Mouse (Mus musculus): ENCODE results near the gene Crhr2.
A peak's percentile ranks its signal among the peaks of the same experiment; 100 is the strongest.

Gene Crhr2

GRCm38 (mm10) chr6:55123056-55123455 is 9.8 kb downstream of the Crhr2 start:
- DNase-seq (ENCODE audit: extremely low read depth, low read depth) = no peak

DNA sequence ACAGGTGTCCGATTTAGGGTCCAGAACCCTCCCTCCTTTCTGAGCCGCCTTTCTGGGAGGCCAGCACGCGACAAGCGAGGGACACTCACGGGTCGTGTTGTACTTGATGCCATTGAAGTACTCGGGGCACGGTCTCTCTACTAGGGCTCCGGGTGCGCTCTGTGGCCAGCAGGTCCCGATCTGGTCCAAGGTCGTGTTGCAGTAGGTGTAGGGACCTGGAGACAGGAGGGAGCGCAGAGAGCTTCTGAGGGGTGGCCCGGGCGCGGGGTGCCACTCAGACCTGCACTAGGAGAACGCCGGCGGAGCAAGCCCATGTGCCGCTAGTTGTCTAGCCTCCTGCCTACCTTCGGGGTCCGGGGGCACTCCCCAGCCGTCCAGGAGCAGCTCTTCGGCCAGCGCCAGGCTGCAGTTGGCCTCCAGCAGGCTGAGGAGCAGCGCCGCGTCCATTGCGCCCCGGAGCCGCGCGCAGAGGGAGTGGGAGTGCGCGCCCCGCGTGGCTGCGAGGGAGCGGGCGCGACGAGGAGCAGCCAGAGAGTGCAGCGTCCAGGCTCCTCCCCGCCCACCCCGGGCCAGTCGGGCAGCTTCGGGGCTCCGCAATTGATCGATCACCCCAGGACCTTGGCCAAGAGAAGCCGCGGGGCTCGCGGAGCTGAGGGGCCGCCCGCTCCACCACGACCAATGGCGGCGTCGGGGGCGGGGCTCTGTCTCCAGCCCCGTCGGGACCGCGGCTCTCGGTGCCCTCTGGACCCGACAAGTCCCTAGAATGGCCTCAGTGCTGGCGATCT is 15.3 kb downstream of the Crhr2 start:
- no peak for DNase-seq (ENCODE audit: extremely low read depth, low read depth)

DNA sequence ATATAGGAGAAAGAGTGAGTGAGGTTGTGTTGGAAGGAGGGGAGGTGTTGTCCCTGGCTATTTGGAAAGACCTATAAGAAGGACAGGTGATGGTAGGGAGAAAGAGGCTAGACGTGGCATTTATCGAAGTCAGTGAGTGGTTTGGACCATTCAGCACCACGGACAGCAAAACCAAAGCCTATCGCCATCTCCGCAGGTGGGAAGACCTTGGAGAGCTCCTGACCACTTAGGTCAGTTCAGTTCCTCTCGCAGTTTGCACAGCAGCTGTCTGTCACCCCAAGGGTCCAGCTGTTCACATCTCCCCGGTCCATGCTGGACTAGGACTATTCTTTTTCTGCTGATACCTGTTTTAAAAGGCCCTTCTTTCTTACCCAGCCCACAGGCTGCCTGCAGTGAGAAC is 24.5 kb downstream of the Crhr2 start:
- peak; percentile 23 for DNase-seq (ENCODE audit: extremely low read depth, low read depth)

GRCm38 (mm10) chr6:55098603-55099002 is 34.2 kb downstream of the Crhr2 start:
- DNase-seq (ENCODE audit: extremely low read depth, low read depth) = no peak

DNA sequence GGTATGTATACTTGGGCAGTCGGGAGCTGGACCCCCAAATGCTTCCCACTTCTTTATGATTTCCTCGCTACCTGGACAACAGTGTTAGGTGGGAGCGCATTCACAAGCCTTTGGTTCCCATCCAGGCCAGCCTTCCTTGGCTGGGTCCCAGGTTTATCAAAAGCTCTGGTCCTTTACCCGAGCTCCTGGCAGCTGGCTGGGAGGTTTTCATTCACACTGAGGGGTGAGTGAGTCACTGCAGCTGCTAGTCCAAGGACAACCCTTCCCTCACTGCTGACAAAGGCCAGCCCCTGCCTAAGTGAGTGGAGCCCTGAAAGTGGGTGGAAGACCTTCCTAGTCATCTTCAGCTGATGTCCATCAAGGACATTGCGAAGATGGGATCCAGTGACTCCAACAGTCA is 34.8 kb downstream of the Crhr2 start:
- DNase-seq (ENCODE audit: extremely low read depth, low read depth) = no peak

GRCm38 (mm10) chr6:55093431-55094146 is 39.2 kb downstream of the Crhr2 start:
- DNase-seq (ENCODE audit: extremely low read depth, low read depth) = no peak

- no peak for DNase-seq (ENCODE audit: extremely low read depth, low read depth)
These were observed 41.4 kb downstream of the Crhr2 start for GRCm38 (mm10) chr6:55091396-55091795.

DNA sequence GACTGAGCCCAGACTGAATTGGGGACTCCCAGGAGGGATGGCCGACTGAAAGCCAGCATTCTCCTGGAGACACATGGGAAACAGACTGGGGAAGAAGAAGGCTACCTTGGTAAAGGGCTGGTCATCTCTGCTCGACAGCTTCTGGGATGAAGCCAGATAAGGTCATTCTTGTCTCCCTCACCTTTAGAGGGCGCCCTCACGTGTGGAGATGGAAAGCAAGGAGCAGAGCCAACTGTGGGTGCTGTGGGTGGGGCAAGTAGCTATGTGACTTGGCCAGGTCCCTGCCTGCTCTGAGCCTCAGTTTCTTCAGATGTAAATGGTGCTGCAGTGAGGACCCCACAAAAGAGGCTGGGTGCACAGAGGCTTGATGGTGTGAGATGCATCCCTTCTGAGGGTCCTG is 42.2 kb downstream of the Crhr2 start:
- no peak for DNase-seq (ENCODE audit: extremely low read depth, low read depth)

- no peak for DNase-seq (ENCODE audit: extremely low read depth, low read depth)
These were observed 45.5 kb downstream of the Crhr2 start for GRCm38 (mm10) chr6:55087355-55087754.

DNA sequence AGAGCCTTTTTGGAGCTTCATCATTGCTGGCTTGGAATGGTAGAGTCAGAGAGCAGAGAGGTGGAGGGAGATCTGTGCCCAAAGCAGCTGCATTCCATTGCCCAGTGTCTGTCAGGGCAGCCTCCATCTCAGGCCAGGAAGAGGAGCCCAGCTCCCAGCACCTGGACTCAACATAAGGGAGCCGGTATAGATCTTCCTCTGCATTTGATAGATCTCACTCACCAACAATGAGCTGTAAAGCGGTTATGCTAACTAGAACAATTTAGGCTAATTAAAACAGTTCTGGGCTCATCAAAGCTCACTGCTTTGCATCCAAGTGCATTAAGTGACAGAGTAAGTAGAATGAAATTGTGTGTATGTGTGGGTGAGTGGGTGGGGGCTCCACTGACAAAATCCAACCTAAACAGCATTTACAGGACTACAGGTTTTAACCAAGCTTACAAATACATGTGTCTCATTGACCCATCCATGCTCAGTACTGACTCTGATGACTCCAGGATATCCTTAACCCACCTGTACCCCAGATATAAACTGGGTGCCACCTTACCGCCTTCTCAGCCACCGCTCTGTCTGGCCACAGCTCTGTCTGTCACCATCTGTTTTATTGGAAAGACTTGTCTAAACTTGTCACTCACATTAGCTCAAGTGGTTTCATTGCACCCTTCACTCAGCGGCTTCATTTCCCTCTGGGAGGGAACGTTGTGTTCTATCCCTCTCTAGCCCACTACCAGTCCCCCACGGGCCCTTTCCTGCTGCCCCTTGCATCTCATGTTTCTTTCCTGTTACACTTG is 50.4 kb downstream of the Crhr2 start:
- DNase-seq (ENCODE audit: extremely low read depth, low read depth) = no peak

- no peak for DNase-seq (ENCODE audit: extremely low read depth, low read depth)
These were observed 51.4 kb downstream of the Crhr2 start for GRCm38 (mm10) chr6:55081379-55081778.

GRCm38 (mm10) chr6:55076561-55077255 is 56.1 kb downstream of the Crhr2 start:
- no peak for DNase-seq (ENCODE audit: extremely low read depth, low read depth)

DNA sequence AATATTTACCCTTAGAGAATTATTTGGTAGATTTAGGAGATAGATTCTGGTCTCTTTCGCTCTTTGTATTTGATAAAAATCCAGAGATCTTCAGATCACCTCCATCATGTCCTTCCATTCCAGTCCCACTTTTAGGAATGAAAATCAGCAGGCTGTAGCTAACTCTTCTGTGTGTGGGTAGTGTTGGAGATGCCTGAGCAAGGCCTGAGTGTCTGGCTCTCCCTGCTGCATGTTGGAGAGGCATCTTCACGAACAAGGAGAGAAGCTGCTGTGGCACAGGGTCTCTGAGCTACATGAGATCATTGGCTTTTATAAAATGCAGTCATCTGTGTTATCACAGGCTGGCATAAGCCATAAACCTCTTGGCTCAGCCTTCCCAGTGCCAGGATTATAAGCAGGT is 66.9 kb downstream of the Crhr2 start:
- DNase-seq (ENCODE audit: extremely low read depth, low read depth) = no peak

- no peak for DNase-seq (ENCODE audit: extremely low read depth, low read depth)
These were observed 68.4 kb downstream of the Crhr2 start for GRCm38 (mm10) chr6:55064477-55064827.

GRCm38 (mm10) chr6:55063793-55064476 is 68.9 kb downstream of the Crhr2 start:
- no peak for DNase-seq (ENCODE audit: extremely low read depth, low read depth)

DNA sequence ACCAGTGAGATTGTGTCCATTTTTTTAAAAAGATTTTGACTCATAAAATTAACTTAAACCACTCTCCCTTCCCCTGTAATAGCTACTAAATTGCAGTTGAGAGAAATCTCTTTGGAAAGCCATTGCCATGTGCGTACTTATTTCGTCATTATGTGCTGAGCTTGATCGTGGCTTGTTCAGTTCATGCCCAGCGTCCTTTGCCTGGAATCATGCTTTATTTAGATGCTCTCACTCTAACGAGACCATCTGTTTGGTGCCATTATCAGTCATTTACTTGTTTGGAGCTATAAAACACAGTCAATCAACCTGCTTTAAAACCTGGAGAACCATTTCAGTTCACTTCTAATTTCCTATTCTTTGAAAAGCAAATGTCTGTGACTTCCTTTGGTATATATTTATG is 70.6 kb downstream of the Crhr2 start:
- DNase-seq (ENCODE audit: extremely low read depth, low read depth) = no peak

- no peak for DNase-seq (ENCODE audit: extremely low read depth, low read depth)
These were observed 71.5 kb downstream of the Crhr2 start for GRCm38 (mm10) chr6:55061328-55061727.

- no peak for DNase-seq (ENCODE audit: extremely low read depth, low read depth)
These were observed 72.5 kb downstream of the Crhr2 start for GRCm38 (mm10) chr6:55060241-55060825.

DNA sequence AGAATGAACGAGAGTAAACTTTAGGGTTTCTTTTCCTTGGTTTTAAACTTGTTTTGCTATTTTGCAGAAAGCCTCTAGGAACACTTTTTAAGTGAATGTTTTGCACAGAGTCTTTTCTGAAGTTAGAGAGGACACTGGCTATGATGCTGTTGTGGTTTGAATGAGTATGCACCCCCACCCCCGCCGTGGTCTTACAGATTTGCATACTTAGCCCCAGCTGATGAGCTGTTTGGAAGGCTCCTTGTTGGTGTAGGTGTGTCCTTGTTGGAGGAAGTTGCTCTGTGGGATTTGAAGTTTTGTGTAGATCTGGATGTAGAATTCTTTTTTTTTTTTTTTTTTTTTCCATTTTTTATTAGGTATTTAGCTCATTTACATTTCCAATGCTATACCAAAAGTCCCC is 75.4 kb downstream of the Crhr2 start:
- DNase-seq (ENCODE audit: extremely low read depth, low read depth) = no peak

GRCm38 (mm10) chr6:55054491-55054890 is 78.3 kb downstream of the Crhr2 start:
- no peak for DNase-seq (ENCODE audit: extremely low read depth, low read depth)

DNA sequence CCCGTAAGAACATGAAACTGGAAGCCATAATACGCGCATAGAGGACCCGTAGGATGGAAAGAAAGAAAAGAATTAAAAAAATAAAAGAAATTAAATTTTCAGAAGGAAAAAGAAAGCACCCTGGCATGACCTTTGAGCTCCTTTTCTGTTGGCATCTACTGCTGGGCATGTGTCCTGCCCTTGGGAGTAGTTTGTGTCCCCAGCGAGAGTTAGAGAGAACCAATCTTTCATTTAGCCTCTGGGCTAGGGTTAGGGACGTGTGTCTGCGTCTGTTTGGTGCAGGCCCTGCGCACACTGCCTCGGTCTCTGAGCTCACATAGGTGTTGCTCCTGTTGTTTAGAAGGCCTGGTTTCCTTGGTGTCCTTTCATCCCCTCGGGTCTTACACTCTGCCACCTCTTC is 83.6 kb downstream of the Crhr2 start:
- DNase-seq (ENCODE audit: extremely low read depth, low read depth) = no peak

Measured in MEL-GATA-1-ER (cell line).